In genomic region chr6:118478957-118479708, GRCm38 (mm10) we compare ENCODE assay signal across 7 mouse cellular contexts. TPM values are rescaled to one million over a fixed set of nuclear protein-coding genes. Genes with fewer than 3 reads are reported as not detected.
DNase-seq lines count a peak whose midpoint lies in the region; ATAC-seq and TF ChIP-seq lines count a peak whose summit lies in the region.

Gene Zfp9 (minus strand): TSS chr6:118479320.

- H3K27ac ChIP-seq in intestine, postnatal 0 days (ENCODE audit: low read depth, low read length): peak within 1 kb of the TSS; percentile 68
- H3K27ac ChIP-seq in spleen, adult 2 months (ENCODE audit: insufficient read depth, low read length): peak within 1 kb of the TSS; percentile 14; the same call in 1 of the 2 replicates

- H3K36me3 ChIP-seq in intestine, postnatal 0 days (ENCODE audit: control insufficient read depth, insufficient read depth): no peaks in the 10 kb centered on the region
- H3K36me3 ChIP-seq in spleen, adult 2 months (ENCODE audit: control insufficient read depth, insufficient read depth, low read length): no peaks in the 10 kb centered on the region

- H3K9ac ChIP-seq in intestine, postnatal 0 days (ENCODE audit: low read depth, low read length): peak within 1 kb of the TSS; percentile 65

- TF ChIP-seq CTCF in intestine, postnatal 0 days (IDR thresholded peaks at IDR 0.05; ENCODE audit: low read depth): no peak
- no peak for TF ChIP-seq CTCF in spleen, adult 2 months (IDR thresholded peaks at IDR 0.05; ENCODE audit: extremely low read depth, insufficient read depth, insufficient read length, insufficient replicate concordance)

- H3K4me2 ChIP-seq in intestine, postnatal 0 days (replicated peaks; ENCODE audit: low read depth): peak within 1 kb of the TSS; percentile 62

- peak; percentile 89 for DNase-seq in adrenal gland, postnatal 14 days
- DNase-seq in embryo, embryonic 11 days: peak; percentile 87
- DNase-seq in gastrocnemius, postnatal 4 days (ENCODE audit: low spot score in 2 of 2): peak; percentile 77 to 87
- peak; percentile 85 to 89 for DNase-seq in left cerebral cortex, postnatal 36 days (ENCODE audit: low spot score in 2 of 2)
- DNase-seq in mesoderm, embryonic 11.5 days (ENCODE audit: low read depth, low spot score): peak; percentile 84
- peak in 1 of 2 experiments; percentile 5 for DNase-seq in spleen, adult 2 months (ENCODE audit: low read depth in 1 of 2, low spot score in 2 of 2)

- peaks cover 7% of the 10 kb centered on the region; the same call in 1 of the 2 replicates for H3K27me3 ChIP-seq in intestine, postnatal 0 days (replicated peaks; ENCODE audit: control insufficient read depth, insufficient read depth, low read length)
- peaks cover 5% of the 10 kb centered on the region; the same call in 1 of the 2 replicates for H3K27me3 ChIP-seq in spleen, adult 2 months (ENCODE audit: control insufficient read depth, insufficient read depth, low read length)

- peak; percentile 76 for ATAC-seq in intestine, postnatal 0 days

- H3K4me1 ChIP-seq in intestine, postnatal 0 days (replicated peaks; ENCODE audit: control insufficient read depth, insufficient read depth, low read length): no peaks in the 10 kb centered on the region
- H3K4me1 ChIP-seq in spleen, adult 2 months (ENCODE audit: control insufficient read depth, insufficient read depth, insufficient read length): peaks cover 3% of the 10 kb centered on the region; the same call in 1 of the 2 replicates

- no peak for TF ChIP-seq POLR2A in spleen, adult 2 months (IDR thresholded peaks at IDR 0.05; ENCODE audit: low read depth, low read length)

- H3K4me3 ChIP-seq in intestine, postnatal 0 days (ENCODE audit: low read depth, low read length): peak within 1 kb of the TSS; percentile 50
- peak within 1 kb of the TSS; percentile 44; the same call in 1 of the 2 replicates for H3K4me3 ChIP-seq in spleen, adult 2 months (ENCODE audit: extremely low read depth, insufficient read depth, insufficient read length)

- WGBS in intestine, postnatal 0 days: under 1% methylated on average over 41 of the region's 57 CpGs
- 3% methylated on average over 44 of the region's 57 CpGs for WGBS in spleen, adult 2 months

- no peaks in the 10 kb centered on the region for H3K9me3 ChIP-seq in intestine, postnatal 0 days (ENCODE audit: control insufficient read depth)

- intact Hi-C loops in left cerebral cortex, postnatal 36 days (cut with DNase I): loop anchor here (1.0 kb wide), 1 partner anchor 24 kb away; the partner anchor contains the start of gene Zfp248

RNA-seq across cellular contexts. Expression of gene Zfp9, which starts in this region (rescaled TPM):
- total RNA-seq in adrenal gland, postnatal 14 days (2021): 5.2 and 5.7 TPM in 2 replicates
- total RNA-seq in gastrocnemius, postnatal 4 days (2021): 10 to 100 TPM; 16.7 to 20.2 TPM
- 1.9 and 2.1 TPM in 2 replicates for polyA plus RNA-seq in intestine, postnatal 0 days (2015; fragmentation: Nextera tagmentation; extraction: Ambion mirVana)
- 10 to 100 TPM; 18.5 to 19.7 TPM for total RNA-seq in left cerebral cortex, postnatal 36 days (2021)
- 0.23 TPM in 2 replicates for polyA plus RNA-seq in spleen, adult 2 months (2012; rRNA removed)
